20 mouse cellular contexts compared by ENCODE assay signal in the genomic region with DNA sequence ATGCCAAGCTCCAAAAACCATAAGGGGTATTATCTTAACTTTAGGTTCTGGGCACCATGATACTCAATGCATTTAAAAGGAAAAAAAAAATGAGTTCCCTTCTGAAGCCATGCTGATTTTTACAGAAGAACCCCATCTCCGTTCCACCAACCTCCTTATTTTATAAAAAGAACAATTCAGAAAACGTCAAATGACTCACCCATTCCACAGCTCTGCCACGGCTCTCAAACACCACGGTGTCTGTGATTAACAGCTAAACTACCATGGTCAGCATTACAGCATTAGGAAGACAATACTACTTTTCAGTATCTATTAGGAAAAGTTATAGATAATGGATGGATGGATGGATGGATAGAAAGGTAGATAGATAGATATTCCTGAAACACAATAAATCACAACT. TPM values are rescaled to one million over a fixed set of nuclear protein-coding genes. Genes with fewer than 3 reads are reported as not detected.
DNase-seq lines count a peak whose midpoint lies in the region; ATAC-seq lines count a peak whose summit lies in the region.
"Had no signal": no experiment of that assay in that cellular context is flagged by ENCODE, and none has a peak within 500 bp of the region (broad histone marks: within the 10 kb centered on the region; RNA-seq: fewer than 3 reads in every experiment).

No protein-coding gene starts in this region.

- peak; percentile 66 for DNase-seq in heart, adult 11 months
- DNase-seq in heart, postnatal 10 days: no peak
- no peak for DNase-seq in limb, embryonic 10.5 days (ENCODE audit: low spot score)
- peak; percentile 25 for DNase-seq in induced T-regulatory cell, adult 2 months (ENCODE audit: low read depth)
- no peak for DNase-seq in left cerebral cortex, adult 18-20 months (ENCODE audit: low spot score in 2 of 2)
- DNase-seq: adrenal gland, postnatal 14 days; cerebellum, adult 18-20 months; cerebellum, adult 9-11 months; cerebellum, postnatal 36 days; gastrocnemius, postnatal 10 days; heart, adult 2 months had no signal

- H3K4me2 ChIP-seq in limb, embryonic 12.5 days: 0 out of 2 replicates have a peak overlapping the region, but pooled peaks have one; percentile 27
- no peak overlapping the region for H3K4me2 ChIP-seq in hindbrain, embryonic 13.5 days
- H3K4me2 ChIP-seq: forebrain, embryonic 13.5 days; heart, embryonic 11.5 days; heart, embryonic 15.5 days had no signal

- no peak for ATAC-seq in limb, embryonic 12.5 days (ENCODE audit: insufficient number of reproducible peaks, insufficient read depth, low FRiP score, low TSS enrichment, low read depth)
- no peak for ATAC-seq in hindbrain, embryonic 13.5 days (ENCODE audit: low FRiP score)
- ATAC-seq: activated CD4-positive, CD25-positive, alpha-beta regulatory T cell, adult 4 months; CD4-positive, CD25-positive, alpha-beta regulatory T cell, adult 4 months had no signal

- H3K36me3 ChIP-seq in limb, embryonic 12.5 days: no peaks in the 10 kb centered on the region
- H3K36me3 ChIP-seq in limb, embryonic 10.5 days: no peaks in the 10 kb centered on the region; the same call in 1 of the 2 replicates
- no peaks in the 10 kb centered on the region for H3K36me3 ChIP-seq in hindbrain, embryonic 13.5 days
- H3K36me3 ChIP-seq: heart, embryonic 15.5 days had no signal

- intact Hi-C loops in heart, postnatal 10 days (cut with DNase I): no loop called here

- H3K4me3 ChIP-seq in limb, embryonic 12.5 days (replicated peaks): no peak overlapping the region
- no peak overlapping the region for H3K4me3 ChIP-seq in limb, embryonic 10.5 days
- H3K4me3 ChIP-seq in hindbrain, embryonic 13.5 days: no peak overlapping the region
- H3K4me3 ChIP-seq: forebrain, embryonic 13.5 days; heart, adult 2 months; heart, embryonic 15.5 days; hindbrain, embryonic 10.5 days had no signal

- peaks cover 23% of the 10 kb centered on the region for H3K4me1 ChIP-seq in limb, embryonic 12.5 days (replicated peaks)
- H3K4me1 ChIP-seq in limb, embryonic 10.5 days: peaks cover 27% of the 10 kb centered on the region
- H3K4me1 ChIP-seq in hindbrain, embryonic 13.5 days (replicated peaks): peaks cover 9% of the 10 kb centered on the region

- no peaks in the 10 kb centered on the region for H3K9me3 ChIP-seq in limb, embryonic 12.5 days
- H3K9me3 ChIP-seq in limb, embryonic 10.5 days (replicated peaks): no peaks in the 10 kb centered on the region
- no peaks in the 10 kb centered on the region for H3K9me3 ChIP-seq in hindbrain, embryonic 13.5 days
- H3K9me3 ChIP-seq: forebrain, embryonic 13.5 days; G1E; heart, embryonic 15.5 days; hindbrain, embryonic 10.5 days had no signal

- H3K9ac ChIP-seq in limb, embryonic 12.5 days (replicated peaks): no peak overlapping the region
- H3K9ac ChIP-seq in hindbrain, embryonic 13.5 days: no peak overlapping the region
- H3K9ac ChIP-seq: forebrain, embryonic 13.5 days; heart, embryonic 15.5 days had no signal

- WGBS in limb, embryonic 12.5 days: 34% methylated on average over 4 of the region's 4 CpGs
- WGBS in limb, embryonic 10.5 days: 55% methylated on average over 4 of the region's 4 CpGs
- 72% methylated on average over 4 of the region's 4 CpGs for WGBS in hindbrain, embryonic 13.5 days

- H3K27me3 ChIP-seq in limb, embryonic 12.5 days: no peaks in the 10 kb centered on the region
- no peaks in the 10 kb centered on the region for H3K27me3 ChIP-seq in limb, embryonic 10.5 days (ENCODE audit: low read depth, poor library complexity, severe bottlenecking)
- no peaks in the 10 kb centered on the region for H3K27me3 ChIP-seq in hindbrain, embryonic 13.5 days
- H3K27me3 ChIP-seq: forebrain, embryonic 13.5 days; heart, embryonic 15.5 days had no signal

- no peak overlapping the region for H3K27ac ChIP-seq in limb, embryonic 12.5 days
- H3K27ac ChIP-seq in limb, embryonic 10.5 days: no peak overlapping the region
- no peak overlapping the region for H3K27ac ChIP-seq in hindbrain, embryonic 13.5 days
- H3K27ac ChIP-seq: forebrain, embryonic 13.5 days; heart, adult 2 months; heart, embryonic 15.5 days; hindbrain, embryonic 10.5 days had no signal

RNA-seq across cellular contexts. Expression of gene Nrip1, which starts 14.9 kb away (rescaled TPM):
- 10 to 100 TPM; 26.8 to 27.4 TPM for total RNA-seq in heart, postnatal 10 days (2021)
- polyA plus RNA-seq in limb, embryonic 12.5 days (2016; fragmentation: Nextera tagmentation; extraction: Ambion mirVana): 36.9 and 37.2 TPM in 2 replicates
- 37.3 and 37.9 TPM in 2 replicates for polyA plus RNA-seq in limb, embryonic 10.5 days (2016; fragmentation: Nextera tagmentation; extraction: Ambion mirVana)
- total RNA-seq in left cerebral cortex, adult 18-20 months (2021): 10 to 100 TPM; 51.2 to 53.8 TPM
- polyA plus RNA-seq in hindbrain, embryonic 13.5 days (2015; fragmentation: Nextera tagmentation; extraction: Ambion mirVana): 28.0 and 31.2 TPM in 2 replicates

Comparison
In these comparisons a context has a peak if more than half of its experiments do, and no peak if none do; other contexts are left out.
1. DNase-seq: peak in heart, adult 11 months (single experiment) and induced T-regulatory cell, adult 2 months (single experiment); none in heart, postnatal 10 days (0 of 2), limb, embryonic 10.5 days (single experiment) and left cerebral cortex, adult 18-20 months (0 of 2).